Mouse (Mus musculus) ES-Bruce4 (cell line): Measurements from ENCODE around the gene Itpripl1.

Source experiments
- CTCF ChIP-seq: IDR thresholded peaks from one replicate; pipeline ENCODE4 v1.8.1; 2011; ENCODE audit warnings: low read depth, low read length
- EP300 ChIP-seq: IDR thresholded peaks from 2 replicates; pipeline ENCODE4 v1.6.1; 2011; ENCODE audit warnings: low read depth, low read length; ENCODE audit not compliant: insufficient read depth

- no peak for TF ChIP-seq CTCF
- TF ChIP-seq EP300, result no peak
These were observed 6.3 kb downstream of the Itpripl1 start for GRCm38 (mm10) chr2:127136979-127137378.
